8 mouse cellular contexts compared by ENCODE assay signal in genomic region chr19:5407133-5407532, GRCm38 (mm10). TPM values are rescaled to one million over a fixed set of nuclear protein-coding genes. Genes with fewer than 3 reads are reported as not detected.
DNase-seq lines count a peak whose midpoint lies in the region; ATAC-seq and TF ChIP-seq lines count a peak whose summit lies in the region.

No protein-coding gene starts in this region.

- H3K36me3 ChIP-seq in testis, adult 2 months (ENCODE audit: control insufficient read depth, insufficient read depth, low read length) = no peaks in the 10 kb centered on the region
- no peaks in the 10 kb centered on the region for H3K36me3 ChIP-seq in liver, postnatal 0 days (replicated peaks; ENCODE audit: insufficient read depth, low read length)
- no peaks in the 10 kb centered on the region for H3K36me3 ChIP-seq in neural tube, embryonic 13.5 days

- DNase-seq in testis, postnatal 14 days (ENCODE audit: low spot score) = no peak
- peak; percentile 70 to 82 for DNase-seq in cerebellum, postnatal 10 days
- DNase-seq in gastrocnemius, postnatal 10 days = peak; percentile 59
- peak; percentile 59 for DNase-seq in kidney, adult 11 months
- peak; percentile 83 for DNase-seq in liver, postnatal 0 days
- DNase-seq in yolk sac, embryonic 10.5 days (ENCODE audit: low spot score) = peak; percentile 42

- TF ChIP-seq EP300 in liver, postnatal 0 days (IDR thresholded peaks at IDR 0.05; ENCODE audit: low read depth) = 0 out of 2 replicates have a peak, but pooled peaks have one; percentile 20

- H3K4me1 ChIP-seq in testis, adult 2 months (ENCODE audit: control insufficient read depth, insufficient read depth, low read length) = peaks cover 12% of the 10 kb centered on the region
- H3K4me1 ChIP-seq in liver, postnatal 0 days (ENCODE audit: insufficient read depth) = peaks cover 21% of the 10 kb centered on the region
- peaks cover 19% of the 10 kb centered on the region for H3K4me1 ChIP-seq in neural tube, embryonic 13.5 days (replicated peaks)

- H3K9ac ChIP-seq in liver, postnatal 0 days (replicated peaks) = peak overlapping the region; percentile 94
- H3K9ac ChIP-seq in neural tube, embryonic 13.5 days = peak overlapping the region; percentile 83

- H3K27me3 ChIP-seq in testis, adult 2 months (ENCODE audit: control insufficient read depth, insufficient read depth, low read length) = no peaks in the 10 kb centered on the region
- H3K27me3 ChIP-seq in liver, postnatal 0 days (ENCODE audit: insufficient read depth, low read length) = no peaks in the 10 kb centered on the region
- H3K27me3 ChIP-seq in neural tube, embryonic 13.5 days = no peaks in the 10 kb centered on the region

- peak overlapping the region; percentile 83 for H3K4me2 ChIP-seq in liver, postnatal 0 days (ENCODE audit: low read depth, low read length)
- H3K4me2 ChIP-seq in neural tube, embryonic 13.5 days = peak overlapping the region; percentile 76

- 7% methylated on average over 7 of the region's 7 CpGs for WGBS in liver, postnatal 0 days (ENCODE audit: insufficient replicate concordance)
- WGBS in neural tube, embryonic 13.5 days = 22% methylated on average over 7 of the region's 7 CpGs

- no peaks in the 10 kb centered on the region for H3K9me3 ChIP-seq in liver, postnatal 0 days (ENCODE audit: low read length)
- H3K9me3 ChIP-seq in neural tube, embryonic 13.5 days = no peaks in the 10 kb centered on the region

- peak; percentile 78 for ATAC-seq in liver, postnatal 0 days
- ATAC-seq in neural tube, embryonic 13.5 days (ENCODE audit: low read depth) = peak; percentile 64

- peak overlapping the region; percentile 70 for H3K4me3 ChIP-seq in testis, adult 2 months (ENCODE audit: control insufficient read depth, low read depth, low read length)
- peak overlapping the region; percentile 80 for H3K4me3 ChIP-seq in liver, postnatal 0 days (ENCODE audit: low read depth, low read length)
- H3K4me3 ChIP-seq in neural tube, embryonic 13.5 days = peak overlapping the region; percentile 59

- TF ChIP-seq POLR2A in testis, adult 2 months (IDR thresholded peaks at IDR 0.05; ENCODE audit: control insufficient read depth, low read depth, low read length) = no peak

- H3K27ac ChIP-seq in testis, adult 2 months (ENCODE audit: control insufficient read depth, insufficient read depth, low read depth, low read length) = peak overlapping the region; percentile 93
- peak overlapping the region; percentile 100 for H3K27ac ChIP-seq in liver, postnatal 0 days (ENCODE audit: low read depth)
- peak overlapping the region; percentile 91 for H3K27ac ChIP-seq in neural tube, embryonic 13.5 days (replicated peaks)

- peak; percentile 64; the same call in 1 of the 2 replicates for TF ChIP-seq CTCF in testis, adult 2 months (IDR thresholded peaks at IDR 0.05; ENCODE audit: control insufficient read depth, insufficient read depth, insufficient replicate concordance, low read depth, low read length)
- peak; percentile 89 for TF ChIP-seq CTCF in liver, postnatal 0 days (IDR thresholded peaks at IDR 0.05; ENCODE audit: low read depth)

RNA-seq across cellular contexts. Expression of gene Tsga10ip, which starts 4.8 kb away (rescaled TPM):
- 353 and 423 TPM in 2 replicates for polyA plus RNA-seq in testis, adult 2 months (2012; rRNA removed)
- total RNA-seq in gastrocnemius, postnatal 10 days (2021) = under 1 TPM in 1 of 2 experiments, not detected in 1; 0.23 TPM
- 0.14 TPM in 1 of 2 replicates, not detected in the other for polyA plus RNA-seq in liver, postnatal 0 days (2015; fragmentation: Nextera tagmentation; extraction: Ambion mirVana)
- 0.20 TPM in 1 of 2 replicates, not detected in the other for polyA plus RNA-seq in neural tube, embryonic 13.5 days (2015; fragmentation: Nextera tagmentation; extraction: Ambion mirVana)

RNA-seq across cellular contexts. Expression of gene Drap1, which starts 17.6 kb away (rescaled TPM):
- polyA plus RNA-seq in testis, adult 2 months (2012; rRNA removed) = 290 and 345 TPM in 2 replicates
- 100 to 1,000 TPM; 513 to 561 TPM for total RNA-seq in gastrocnemius, postnatal 10 days (2021)
- polyA plus RNA-seq in liver, postnatal 0 days (2015; fragmentation: Nextera tagmentation; extraction: Ambion mirVana) = 71.5 and 74.2 TPM in 2 replicates
- 318 and 326 TPM in 2 replicates for polyA plus RNA-seq in neural tube, embryonic 13.5 days (2015; fragmentation: Nextera tagmentation; extraction: Ambion mirVana)

RNA-seq across cellular contexts. Expression of gene AI837181, which starts 17.8 kb away (rescaled TPM):
- 82.3 and 88.1 TPM in 2 replicates for polyA plus RNA-seq in testis, adult 2 months (2012; rRNA removed)
- 10 to 100 TPM; 47.8 to 50.5 TPM for total RNA-seq in gastrocnemius, postnatal 10 days (2021)
- 15.8 and 16.1 TPM in 2 replicates for polyA plus RNA-seq in liver, postnatal 0 days (2015; fragmentation: Nextera tagmentation; extraction: Ambion mirVana)
- 69.5 and 75.5 TPM in 2 replicates for polyA plus RNA-seq in neural tube, embryonic 13.5 days (2015; fragmentation: Nextera tagmentation; extraction: Ambion mirVana)

RNA-seq across cellular contexts. Expression of gene Sart1, which starts 18.6 kb away (rescaled TPM):
- 27.4 and 32.8 TPM in 2 replicates for polyA plus RNA-seq in testis, adult 2 months (2012; rRNA removed)
- total RNA-seq in gastrocnemius, postnatal 10 days (2021) = 10 to 100 TPM; 39.8 to 45.4 TPM
- 20.8 and 24.0 TPM in 2 replicates for polyA plus RNA-seq in liver, postnatal 0 days (2015; fragmentation: Nextera tagmentation; extraction: Ambion mirVana)
- polyA plus RNA-seq in neural tube, embryonic 13.5 days (2015; fragmentation: Nextera tagmentation; extraction: Ambion mirVana) = 72.2 and 74.8 TPM in 2 replicates

RNA-seq across cellular contexts. Expression of gene Banf1, which starts 40.2 kb away (rescaled TPM):
- 105 and 120 TPM in 2 replicates for polyA plus RNA-seq in testis, adult 2 months (2012; rRNA removed)
- total RNA-seq in gastrocnemius, postnatal 10 days (2021) = 100 to 1,000 TPM; 128 to 150 TPM
- polyA plus RNA-seq in liver, postnatal 0 days (2015; fragmentation: Nextera tagmentation; extraction: Ambion mirVana) = 158 and 164 TPM in 2 replicates
- 311 and 317 TPM in 2 replicates for polyA plus RNA-seq in neural tube, embryonic 13.5 days (2015; fragmentation: Nextera tagmentation; extraction: Ambion mirVana)

Comparison
In these comparisons a context has a peak if more than half of its experiments do, and no peak if none do; other contexts are left out.
1. RNA of gene Tsga10ip, which starts 4.8 kb away (polyA plus RNA-seq): 353 to 423 TPM in testis, adult 2 months; 0.20 TPM in neural tube, embryonic 13.5 days and 0.14 TPM in liver, postnatal 0 days; every median in the first group is over 100 times any median in the second.
2. Peak in every context shown above with its lines, with median percentiles within 50 percentile points of each other: H3K27ac ChIP-seq and H3K4me3 ChIP-seq.